Mouse (Mus musculus) adrenal gland, postnatal 36 days (tissue): ENCODE measurements at regions not wholly inside any gene's neighbourhood (a gene's known extent, or its start where the extent isn't known, plus 50 kb on each side); places are given as distances from the start of the nearest gene placed in this dataset.
A peak's percentile ranks its signal among the peaks of the same experiment; 100 is the strongest.

Experiments used
- DNase-seq, 2 experiments: peaks; one replicate each; pipeline ENCODE4 v3.0.0; 2021; ENCODE audit warnings: mixed read lengths in 1 of 2

DNA sequence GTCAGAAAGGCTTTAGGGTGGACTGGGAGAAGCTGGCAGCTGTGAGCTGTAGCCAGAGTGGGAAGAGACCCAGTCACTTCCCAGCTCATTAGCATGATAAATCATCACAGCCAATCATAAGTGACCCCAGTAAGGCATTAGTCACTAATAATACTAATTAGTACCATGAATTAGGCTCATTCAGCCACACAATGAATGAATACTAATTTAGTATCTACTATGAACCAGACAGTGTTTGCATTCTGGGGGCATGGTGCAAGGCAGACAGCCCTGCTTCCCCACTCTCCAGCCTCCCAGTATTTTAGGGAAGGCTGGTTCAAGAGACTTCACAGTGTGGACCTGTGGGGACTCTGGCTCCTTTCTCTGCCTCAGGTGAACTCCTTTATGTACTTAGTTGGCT, 523.7 kb downstream of the Tbc1d22a start:
- DNase-seq: no peak

DNA sequence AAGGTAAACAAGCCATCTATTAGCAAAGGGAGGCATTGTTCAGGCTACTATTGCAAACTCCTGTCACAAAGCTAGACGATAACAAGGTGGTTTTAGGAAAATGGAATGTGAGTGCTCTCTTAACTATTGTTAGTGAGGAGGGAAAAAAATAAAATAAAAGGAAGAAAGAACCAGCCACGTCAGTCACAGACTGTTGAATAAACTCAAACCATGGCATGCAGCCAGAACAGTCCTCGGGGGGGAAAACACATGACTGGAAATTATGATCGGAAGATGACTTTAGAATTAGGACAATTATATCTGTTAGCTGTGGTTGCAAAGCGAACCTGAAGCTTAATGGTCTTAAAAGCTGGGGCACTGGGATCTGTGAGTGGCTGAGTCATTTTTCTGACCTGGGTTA, 524.1 kb downstream of the Tbc1d22a start:
- DNase-seq: peak in 1 of 2 experiments; percentile 10

DNA sequence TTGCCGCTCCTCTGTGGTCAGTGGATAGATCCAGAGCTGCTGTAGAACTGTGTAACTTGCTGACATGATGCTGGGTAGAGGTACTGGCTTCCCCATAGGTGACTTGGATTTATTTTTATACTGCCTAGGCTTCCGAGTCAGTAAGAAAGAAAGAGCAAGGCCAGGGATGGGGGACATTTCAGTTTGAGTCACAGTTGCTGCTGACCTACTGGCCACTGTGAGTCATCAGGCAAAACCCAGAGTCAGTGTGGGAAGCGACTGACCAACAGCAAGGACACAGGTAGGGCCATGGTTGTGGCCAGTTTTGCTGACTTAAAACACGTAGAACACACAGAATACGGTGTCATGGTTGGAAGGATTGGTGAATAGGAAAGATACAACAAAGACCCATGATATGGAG, 524.5 kb downstream of the Tbc1d22a start:
- peak; percentile 22 to 40 for DNase-seq

DNA sequence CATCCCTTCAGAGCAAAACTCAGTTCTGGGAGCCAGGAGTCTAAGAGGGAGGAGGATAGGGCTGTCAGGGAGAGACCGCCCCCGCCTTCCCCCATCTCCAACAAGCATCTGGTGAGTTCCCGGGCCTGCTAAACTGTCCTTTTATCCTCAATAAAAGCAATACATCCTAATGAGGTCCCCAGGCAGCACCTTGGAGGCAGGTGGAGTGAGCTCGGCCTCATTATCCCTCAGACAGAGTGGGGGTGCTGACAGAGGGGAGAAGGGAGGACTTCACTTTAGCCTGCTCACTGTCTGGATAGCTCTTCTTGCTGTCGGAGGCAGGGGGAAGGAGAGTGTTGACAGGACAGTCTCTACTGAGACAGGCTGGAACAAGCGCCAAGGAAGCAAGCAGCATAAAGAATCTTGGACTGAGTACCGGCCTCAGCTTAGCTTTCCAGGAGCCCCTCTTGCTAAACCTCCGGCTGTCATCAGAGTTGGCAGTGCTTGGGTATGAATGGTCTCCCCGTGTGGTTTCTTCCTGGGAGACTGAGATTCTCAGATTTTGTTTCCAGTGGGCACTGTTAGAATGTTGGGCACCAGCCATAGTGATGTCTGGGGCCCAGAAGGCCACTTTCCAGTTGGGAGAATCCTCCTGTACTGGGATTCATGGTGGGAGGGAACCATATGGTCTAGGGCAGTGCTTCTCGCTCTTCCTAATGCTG, 537.3 kb downstream of the Tbc1d22a start:
- no peak for DNase-seq

DNA sequence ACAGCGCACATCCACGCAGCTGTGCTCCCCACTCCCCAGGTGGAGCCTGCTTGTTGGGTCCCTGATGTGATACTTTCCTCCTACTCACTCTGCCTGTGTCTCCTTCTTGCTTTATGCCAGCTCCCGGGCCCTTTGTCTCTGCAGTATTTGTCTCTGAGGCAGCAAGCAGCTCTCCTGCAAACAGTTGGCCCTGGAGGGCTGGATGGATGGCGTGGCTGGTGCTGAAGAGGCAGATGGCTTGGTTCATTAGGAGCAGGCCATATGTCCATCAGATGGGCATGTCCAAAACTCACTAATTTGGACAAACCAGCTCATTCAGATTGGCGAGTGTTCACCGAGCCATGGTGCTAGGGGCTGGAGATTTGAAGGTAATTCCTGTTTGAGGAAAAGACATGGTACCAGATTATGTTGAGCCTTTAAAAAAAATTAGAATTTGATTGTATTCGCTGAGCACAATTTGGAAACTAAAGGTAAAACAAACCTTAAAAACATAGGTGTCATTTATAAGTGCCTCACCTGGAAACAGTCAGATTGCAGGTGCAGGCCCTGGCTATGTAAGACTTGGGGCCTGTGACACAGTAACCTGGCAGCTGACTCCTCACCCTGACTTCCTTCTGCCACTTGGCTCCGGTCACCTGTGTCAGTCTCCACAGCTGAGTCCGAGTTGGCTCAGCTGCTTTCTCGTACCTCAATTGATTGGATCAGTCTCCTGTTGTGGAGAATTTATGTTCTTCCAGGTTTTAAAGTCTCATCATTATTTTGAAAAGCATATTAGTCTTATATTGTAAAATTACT, 549.5 kb downstream of the Tbc1d22a start:
- DNase-seq: no peak

DNA sequence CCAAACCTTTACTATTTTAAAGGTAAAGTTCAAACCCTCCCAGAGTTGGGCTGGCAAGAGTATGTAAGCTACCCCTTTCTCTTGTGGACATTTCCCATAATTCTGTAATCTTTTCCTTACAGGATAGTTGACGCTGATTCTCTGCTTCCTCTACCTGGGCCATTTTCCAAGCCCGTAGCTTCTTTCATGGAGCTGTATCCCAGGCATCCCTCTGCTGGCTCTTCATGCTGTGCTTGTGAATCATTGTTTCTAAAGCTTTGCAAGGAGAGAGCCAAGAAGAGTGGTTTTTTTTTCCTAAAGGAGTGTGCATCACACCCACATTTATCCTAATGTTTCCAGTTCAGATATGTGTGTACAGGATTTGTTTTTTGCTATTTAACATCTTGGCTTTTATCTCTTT, 553.4 kb downstream of the Tbc1d22a start:
- DNase-seq: no peak

DNA sequence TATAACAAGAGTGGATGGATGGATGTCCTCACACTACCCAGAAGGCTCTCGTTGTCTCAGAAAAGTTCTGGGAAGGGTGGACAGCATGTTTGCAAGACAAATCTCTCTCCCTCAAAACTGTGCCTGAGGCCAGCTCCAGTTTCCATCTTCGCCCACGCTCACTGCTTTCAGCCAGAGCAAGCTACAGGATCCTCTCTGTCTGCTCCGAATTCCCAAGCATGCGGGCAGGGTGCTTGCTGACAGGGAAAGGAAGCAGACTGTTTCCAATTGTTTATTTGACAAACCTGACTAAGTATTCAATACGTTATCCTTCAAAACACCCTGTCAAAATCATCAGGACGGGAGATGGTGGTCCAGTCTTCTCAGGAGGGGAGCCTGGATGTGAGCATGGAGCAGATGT, 558.8 kb downstream of the Tbc1d22a start:
- no peak for DNase-seq

DNA sequence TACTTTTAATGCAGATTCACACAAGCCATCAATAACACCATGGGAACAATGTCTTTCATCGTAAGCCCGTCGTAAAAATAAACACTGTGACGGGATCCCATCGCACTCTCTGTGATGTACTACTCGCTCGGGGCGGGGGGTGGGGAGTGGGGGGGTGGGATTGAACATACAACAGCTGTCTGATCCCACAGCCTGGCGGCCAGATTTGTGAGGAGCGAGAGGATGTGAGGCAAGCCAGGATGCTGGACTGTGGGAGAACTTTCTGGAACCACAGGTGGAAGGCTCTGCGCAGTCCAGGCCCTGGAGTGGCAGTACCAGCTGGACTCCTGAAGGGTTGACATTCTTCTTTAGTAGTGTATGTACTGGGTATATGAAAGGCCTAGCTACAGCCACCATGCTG, 563.7 kb downstream of the Tbc1d22a start:
- no peak for DNase-seq

DNA sequence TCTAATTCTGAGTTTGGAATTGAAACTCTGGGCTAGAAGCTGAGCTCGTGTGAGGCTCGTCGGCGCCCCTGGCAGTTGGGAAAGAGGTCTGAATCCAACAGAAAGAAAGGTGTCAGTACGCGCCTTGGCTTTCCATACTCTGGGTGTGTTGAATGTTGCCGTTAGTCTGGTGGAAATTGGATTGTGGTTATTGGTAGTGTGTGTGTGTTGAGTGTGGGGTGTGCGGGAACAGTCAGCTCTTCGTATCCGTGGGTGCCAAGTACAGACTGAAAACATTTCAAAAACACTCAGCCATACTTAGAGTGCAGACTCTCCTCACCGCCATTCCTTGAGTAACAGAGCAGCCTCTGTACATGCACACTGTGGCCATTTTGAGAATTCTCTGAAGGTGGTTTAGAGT, 566.9 kb downstream of the Tbc1d22a start:
- no peak for DNase-seq

DNA sequence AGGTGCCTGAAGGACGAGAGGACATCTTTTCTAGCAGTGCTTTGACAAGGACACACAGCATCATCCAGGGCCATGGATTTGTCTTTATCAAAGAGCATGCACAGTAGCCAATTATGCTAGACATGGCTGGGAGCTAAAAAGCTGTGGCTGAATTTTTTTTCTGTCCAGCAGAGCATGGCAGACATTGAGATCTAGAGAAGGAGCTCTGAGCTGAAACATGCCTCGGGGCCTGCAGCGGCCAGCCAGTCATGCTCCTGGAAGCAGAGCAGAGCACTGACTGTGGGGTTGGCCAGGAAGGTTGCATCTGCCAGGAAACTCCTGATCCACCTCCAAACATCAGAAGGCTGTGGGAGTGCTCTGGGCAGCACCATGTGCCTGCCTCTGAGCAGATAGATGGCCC, 580.5 kb downstream of the Tbc1d22a start:
- no peak for DNase-seq

DNA sequence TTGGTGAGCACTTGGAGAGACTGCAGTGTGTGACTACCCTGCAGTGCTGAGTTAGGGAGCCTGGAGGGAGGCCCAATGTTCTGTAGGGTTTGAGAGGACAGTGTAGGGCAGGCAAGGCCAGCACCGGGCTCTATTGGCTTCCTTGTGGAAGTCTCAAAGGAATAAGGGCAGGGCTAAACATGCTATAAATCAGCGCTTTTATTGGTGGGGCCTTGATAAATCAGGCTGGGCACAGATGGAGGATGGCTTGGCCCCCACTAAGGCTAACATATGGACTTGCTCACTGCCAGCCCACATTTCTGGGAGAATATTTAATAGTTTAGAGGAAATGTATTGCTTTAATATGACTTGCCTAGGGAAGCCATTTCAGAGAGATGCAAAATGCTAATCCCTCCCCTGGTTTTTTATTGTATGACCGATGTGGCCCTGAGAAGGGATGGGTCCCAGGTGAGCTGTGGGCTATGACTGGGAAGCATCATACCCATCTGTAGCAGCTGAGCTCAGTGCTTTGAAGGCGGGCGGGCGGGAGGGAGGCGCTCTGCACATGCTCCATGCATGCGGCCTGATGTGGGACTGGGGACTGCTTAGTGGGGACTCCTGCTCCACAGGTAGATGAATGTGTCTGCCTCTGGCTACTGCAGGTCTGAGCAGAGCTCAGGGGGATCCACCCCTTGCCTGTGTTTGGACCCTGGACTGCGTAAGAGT, 584.4 kb downstream of the Tbc1d22a start:
- DNase-seq: no peak

DNA sequence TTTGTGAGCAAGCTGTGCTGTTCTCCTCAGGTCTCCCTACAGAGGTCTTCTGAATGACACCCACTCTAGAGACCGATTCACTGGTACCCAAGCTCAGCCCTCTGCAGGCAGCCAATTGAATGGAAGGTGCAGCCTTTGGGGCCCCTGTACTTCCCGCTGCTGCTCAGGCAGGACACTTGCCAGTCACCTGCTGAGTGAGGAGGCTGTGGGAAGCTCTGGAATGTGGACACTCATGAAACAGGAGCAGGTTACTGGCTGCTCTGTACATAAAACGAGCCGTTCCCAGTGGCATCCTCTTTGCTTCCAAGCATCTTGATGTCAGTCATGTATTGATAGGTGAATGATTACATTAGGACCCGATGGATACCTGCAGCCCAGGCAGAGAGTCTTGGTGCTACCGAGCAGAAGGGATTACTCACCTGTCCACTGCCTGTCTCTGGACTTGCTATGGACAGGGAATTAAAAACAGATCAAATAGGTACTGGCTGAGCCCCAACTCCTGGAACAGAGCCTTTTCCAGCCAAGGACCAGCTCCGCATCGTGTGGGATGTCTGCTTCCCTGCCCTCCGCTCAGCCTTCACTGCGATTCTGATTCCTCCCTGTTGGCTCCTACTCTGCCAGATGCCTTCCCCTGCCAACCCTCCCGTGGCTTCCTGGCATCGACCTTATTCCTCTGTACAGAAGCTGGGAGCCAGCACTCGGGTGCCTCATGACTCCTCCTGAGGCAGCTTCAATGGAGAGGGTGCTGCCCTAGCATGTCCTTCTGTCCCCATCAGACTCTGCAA, 593.2 kb downstream of the Tbc1d22a start:
- DNase-seq: no peak

DNA sequence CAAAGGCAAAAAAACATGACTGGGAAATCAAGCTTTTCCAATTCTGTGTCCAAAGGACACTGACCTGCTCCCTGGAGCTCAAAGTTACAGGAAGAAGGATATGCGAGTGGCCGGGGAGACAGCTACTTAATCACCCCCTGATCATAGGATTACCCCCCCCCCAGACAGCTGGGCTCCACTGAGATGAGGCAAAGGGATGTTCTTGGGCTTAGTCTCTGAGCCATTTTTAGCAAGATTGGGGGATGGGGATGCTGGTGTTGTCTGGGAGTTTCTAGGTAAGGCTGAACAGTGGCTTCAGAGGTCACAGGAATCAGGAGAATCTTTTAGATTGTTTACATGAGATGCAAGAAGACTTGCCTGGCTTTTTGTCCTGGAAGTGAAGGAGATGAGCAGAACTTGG, 597.6 kb downstream of the Tbc1d22a start:
- DNase-seq: no peak

DNA sequence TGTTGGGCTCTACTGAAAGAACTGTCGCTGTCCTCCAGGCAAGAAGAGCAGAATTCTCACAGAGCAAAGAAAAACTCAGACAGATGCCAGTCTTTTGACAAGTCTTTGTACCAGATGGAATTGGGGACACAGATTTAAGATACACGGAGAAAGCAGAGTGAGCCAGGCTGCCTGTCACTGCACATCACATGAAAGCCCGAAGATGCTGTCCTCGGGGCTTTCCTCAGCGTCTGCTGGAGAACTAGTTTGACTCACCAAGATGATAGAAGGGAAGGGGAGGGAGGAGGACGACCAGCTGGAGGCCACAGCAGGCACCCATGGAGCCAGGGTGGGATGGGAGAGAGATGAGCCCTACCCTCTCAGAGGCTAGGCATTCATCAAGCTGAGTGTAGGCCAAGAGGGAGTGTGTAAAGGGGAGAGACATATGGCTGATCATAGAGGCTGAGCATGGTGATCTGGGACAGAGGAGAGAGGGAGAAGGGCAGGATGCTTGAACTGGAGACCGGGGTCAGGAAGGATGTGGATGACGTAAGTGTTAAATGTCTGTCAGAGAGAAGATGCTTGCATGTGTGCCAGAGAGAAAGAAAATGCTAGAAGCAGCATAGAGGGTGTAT, 600.7 kb downstream of the Tbc1d22a start:
- DNase-seq: no peak

DNA sequence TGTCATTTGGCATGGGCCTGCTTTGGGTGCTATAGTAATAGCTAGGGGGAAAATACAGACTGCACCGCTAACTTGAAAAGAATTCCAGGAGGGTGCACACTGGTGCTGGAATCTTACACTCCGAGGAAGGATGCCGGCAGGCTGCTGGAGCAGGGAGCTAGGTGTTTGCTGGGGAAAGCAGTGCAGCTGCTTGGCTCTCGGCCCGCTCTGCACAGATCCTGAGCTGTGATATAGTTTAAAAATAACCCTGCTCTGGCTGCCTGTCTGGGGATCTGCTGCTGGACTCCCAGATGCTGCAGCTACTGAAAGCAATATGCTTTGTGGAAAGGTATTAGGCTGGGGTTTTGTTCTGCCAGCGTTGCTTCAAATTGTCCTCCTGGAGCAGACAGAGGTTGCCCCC, 621.7 kb downstream of the Tbc1d22a start:
- DNase-seq: peak; percentile 3 to 7

DNA sequence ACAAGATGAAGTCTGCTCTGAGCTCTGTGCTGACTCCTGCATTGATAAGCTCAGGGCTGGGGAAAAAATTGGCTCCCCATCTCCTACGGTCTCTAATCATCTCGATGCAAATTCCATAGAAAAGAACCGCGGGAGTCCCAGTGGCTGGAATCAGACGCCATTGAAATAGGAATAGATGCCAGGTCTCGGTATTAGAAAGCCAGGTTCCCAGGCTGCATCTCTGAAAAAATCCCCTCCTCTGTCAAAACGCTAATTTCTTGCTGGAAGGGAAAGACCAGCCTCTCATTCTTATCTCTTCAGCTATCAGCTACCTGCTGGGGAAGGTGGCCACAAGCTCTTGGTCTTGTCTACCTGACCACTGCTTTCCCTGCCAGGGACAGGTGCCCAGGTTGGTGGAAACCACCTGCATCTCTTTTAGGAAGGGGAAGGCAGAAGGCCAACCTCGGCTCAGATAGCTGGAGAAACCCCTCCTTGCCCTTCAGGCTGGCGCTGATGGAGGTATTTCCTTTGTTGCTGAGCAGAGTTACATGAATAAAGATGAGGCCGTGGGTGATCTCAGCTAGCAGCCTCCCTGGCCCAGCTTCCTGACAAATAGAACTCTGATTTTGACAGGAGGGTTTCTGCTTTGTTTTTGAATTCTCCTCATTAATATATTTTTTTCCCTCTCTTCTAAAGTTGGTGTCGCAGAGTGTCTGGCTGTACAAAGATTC, 638.1 kb downstream of the Tbc1d22a start:
- DNase-seq: no peak

DNA sequence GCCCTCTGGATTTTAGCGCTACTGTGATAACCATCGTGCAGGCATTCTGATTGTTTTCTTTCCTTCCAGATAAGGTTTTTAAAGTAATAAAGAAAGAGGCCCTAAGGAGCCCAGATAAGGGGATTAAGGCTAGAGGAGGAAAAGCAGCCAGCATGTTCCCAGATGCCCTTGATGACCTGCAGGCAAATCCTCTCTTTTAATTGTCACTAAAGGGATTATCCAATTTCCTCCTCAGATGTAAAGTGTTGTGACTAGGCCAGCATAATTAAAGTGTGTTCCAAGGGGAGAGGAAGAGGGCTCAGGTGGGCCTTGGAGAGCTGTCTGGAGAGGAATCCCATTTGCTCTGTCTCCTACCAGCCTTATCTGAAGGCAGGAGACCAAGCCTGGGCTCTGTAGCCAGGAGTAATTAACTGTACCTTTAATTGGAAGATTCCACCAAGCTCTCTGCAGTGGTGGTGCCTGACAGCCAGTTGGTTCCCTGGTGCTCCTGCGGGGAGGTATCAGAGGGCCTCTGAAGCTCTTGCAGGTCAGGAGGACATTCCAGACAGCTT, 644.2 kb downstream of the Tbc1d22a start:
- DNase-seq: no peak

DNA sequence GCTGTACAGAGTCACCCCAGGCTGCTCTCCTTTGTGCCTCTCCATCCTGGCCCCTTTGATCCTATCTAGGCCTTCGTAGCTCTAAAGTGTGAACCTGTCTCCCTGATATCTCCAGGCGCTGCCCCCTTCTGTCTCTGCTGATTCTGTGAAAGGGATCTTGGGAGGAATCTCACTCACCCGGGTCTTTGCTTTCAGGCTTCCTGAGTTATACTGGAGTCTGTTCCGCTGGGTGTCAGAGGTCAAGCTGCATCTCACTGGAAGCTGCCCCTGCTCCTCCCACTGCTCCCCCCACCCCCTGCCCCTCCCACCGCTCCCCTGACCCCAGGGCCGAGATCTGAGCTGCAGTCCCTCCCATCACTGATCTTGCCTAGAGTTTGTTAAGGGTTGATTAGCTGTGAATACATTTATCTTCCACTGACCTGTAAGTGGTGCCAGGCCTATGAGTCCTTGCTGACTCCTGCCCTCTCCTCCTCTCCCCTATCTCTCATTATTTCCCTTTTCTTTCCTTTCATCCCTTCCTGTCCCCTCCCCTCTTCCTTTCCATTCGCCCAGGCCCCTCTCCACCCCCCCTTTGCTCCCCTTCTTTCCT, 661.6 kb downstream of the Tbc1d22a start:
- DNase-seq: no peak

DNA sequence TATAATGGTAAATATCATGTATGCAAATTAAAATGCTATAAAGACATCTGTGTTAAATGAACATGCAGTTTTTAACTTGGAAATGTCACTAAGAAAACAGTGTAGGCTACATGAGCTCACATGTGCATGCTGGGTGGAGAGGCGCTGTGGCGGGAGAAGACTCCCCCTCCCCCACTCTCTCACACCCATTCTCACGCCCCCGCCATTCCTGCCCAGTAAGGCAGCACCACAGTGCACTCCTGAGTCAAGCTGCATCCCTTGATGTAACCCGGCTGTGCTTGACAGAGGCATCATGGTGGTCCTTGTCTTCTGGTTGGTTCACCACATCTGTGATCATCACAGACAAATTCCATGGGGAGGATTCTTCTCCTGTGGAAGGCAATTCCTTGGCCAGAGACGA, 647.1 kb upstream of the Fam19a5 start:
- DNase-seq: no peak

DNA sequence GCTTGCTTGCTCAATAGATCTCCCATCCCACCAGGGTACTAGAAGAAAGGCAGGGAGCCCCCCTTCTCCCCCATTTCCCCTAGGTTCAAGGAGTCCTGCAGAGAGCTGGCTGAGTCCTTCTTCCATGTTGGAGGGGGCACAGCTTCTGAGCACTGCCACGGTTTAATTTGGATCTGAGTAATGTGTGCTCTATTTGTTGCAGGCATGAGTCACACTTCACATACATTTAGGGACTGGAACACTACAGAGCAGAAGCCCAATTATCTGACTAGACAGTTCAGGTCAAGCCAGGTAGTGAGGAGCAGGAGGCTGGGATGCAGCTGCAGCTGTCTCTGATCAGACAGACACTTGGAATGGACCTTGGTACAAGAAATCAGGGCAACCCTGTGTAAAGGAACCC, 644.1 kb upstream of the Fam19a5 start:
- no peak for DNase-seq

DNA sequence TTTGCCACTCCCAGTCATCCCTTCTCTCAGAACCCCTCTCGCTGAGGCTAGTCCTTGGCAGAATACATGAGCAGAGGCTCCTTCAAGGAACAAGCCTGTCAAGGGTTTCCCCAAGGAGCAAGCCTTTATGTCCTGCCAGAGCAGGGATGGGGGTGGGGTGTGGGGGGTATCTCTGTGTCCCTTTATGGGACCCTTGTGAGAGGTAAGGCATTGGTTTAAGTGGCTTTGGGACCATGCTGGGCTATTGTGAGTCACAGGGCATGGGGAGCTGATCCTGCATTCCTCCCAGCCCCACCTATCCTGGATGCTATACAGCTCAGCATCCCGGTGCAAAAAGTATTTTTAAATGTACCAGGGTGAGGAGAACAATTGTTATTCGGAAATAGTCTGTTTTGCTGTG, 641.1 kb upstream of the Fam19a5 start:
- DNase-seq: no peak
